Mouse (Mus musculus): ENCODE results near the gene Paxip1.

- TF ChIP-seq POLR2A (IDR thresholded peaks at IDR 0.05; ENCODE audit: control insufficient read depth, low read depth, low read length) (no peak), CTCF (IDR thresholded peaks at IDR 0.05; ENCODE audit: control insufficient read depth, insufficient read depth, insufficient replicate concordance, low read depth, low read length) (no peak)
Measured at GRCm38 (mm10) chr5:27790086-27790909, 1.2 kb downstream of the Paxip1 start.
